Mouse (Mus musculus): ENCODE measurements around the gene Acss1. TPM values are rescaled to one million over a fixed set of nuclear protein-coding genes. Genes with fewer than 3 reads are reported as not detected.
A peak's percentile ranks its signal among the peaks of the same experiment; 100 is the strongest.

Gene Acss1
- polyA plus RNA-seq, 1 experiment, result 31.2 TPM

DNA sequence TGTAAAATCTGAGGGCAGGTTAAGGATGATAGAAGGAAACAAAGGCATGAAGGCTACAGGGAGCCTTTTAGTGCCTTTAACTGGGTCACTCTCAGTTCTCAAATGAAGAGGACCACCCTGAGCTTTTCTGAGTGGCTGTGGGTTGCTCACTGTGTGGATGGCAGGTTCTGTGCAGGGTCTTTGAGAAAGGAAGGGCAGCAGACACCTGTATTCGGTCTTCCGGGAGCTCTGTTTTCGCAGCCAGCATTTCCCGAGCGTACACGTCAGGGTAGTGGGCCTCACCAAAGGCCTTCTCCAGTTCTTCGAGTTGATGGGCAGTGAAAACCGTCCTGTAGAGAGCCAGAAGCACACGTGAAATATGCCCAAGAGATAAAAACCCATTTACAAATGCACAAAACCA is 17.1 kb upstream of the Acss1 start:
- no peak overlapping the region for H3K4me3 ChIP-seq (replicated peaks; ENCODE audit: control insufficient read depth, low read depth, low read length)
- WGBS, result 85% methylated on average over 9 of the region's 9 CpGs

GRCm38 (mm10) chr2:150684451-150684850 is 16.2 kb upstream of the Acss1 start:
- 89% methylated on average over 12 of the region's 12 CpGs for WGBS
- no peak for TF ChIP-seq POLR2A (IDR thresholded peaks at IDR 0.05; ENCODE audit: borderline replicate concordance, control insufficient read depth, low read depth, low read length)
- no peak for TF ChIP-seq CTCF (IDR thresholded peaks at IDR 0.05; ENCODE audit: control insufficient read depth, insufficient read depth, low read length)
- Histone ChIP-seq H3K27ac (ENCODE audit: control insufficient read depth, insufficient read depth, low read depth, low read length, poor library complexity) (no peak overlapping the region), H3K4me3 (replicated peaks; ENCODE audit: control insufficient read depth, low read depth, low read length) (no peak overlapping the region), H3K4me1 (ENCODE audit: control insufficient read depth, insufficient read depth, low read length) (no peaks in the 10 kb centered on the region)

More for the DNA sequence above, 17.1 kb upstream of the Acss1 start:
- TF ChIP-seq POLR2A (IDR thresholded peaks at IDR 0.05; ENCODE audit: borderline replicate concordance, control insufficient read depth, low read depth, low read length), result no peak
- no peak for TF ChIP-seq CTCF (IDR thresholded peaks at IDR 0.05; ENCODE audit: control insufficient read depth, insufficient read depth, low read length)
- no peak overlapping the region for H3K27ac ChIP-seq (ENCODE audit: control insufficient read depth, insufficient read depth, low read depth, low read length, poor library complexity)
- no peaks in the 10 kb centered on the region for H3K4me1 ChIP-seq (ENCODE audit: control insufficient read depth, insufficient read depth, low read length)

DNA sequence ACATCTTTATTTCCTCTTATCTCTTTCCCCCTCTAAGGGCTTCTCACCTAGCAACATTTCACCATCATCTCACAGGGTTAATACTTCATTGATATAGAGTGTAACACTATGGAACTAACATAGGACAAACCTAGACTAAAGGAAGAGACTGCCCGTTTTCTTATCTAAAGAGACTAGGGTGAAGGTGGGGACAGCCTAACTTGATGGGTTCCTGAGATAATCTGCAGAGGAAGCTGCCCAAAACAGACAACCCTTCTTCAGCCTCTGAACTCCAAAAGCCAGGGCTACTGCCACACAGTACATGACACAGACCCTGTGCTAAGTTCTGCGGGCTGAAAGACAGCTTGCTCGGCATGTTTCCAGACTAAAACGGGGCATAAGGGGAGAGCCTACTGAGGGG is 13.3 kb upstream of the Acss1 start:
- TF ChIP-seq POLR2A (IDR thresholded peaks at IDR 0.05; ENCODE audit: borderline replicate concordance, control insufficient read depth, low read depth, low read length) (no peak), CTCF (IDR thresholded peaks at IDR 0.05; ENCODE audit: control insufficient read depth, insufficient read depth, low read length) (no peak)
- 34% methylated on average over 4 of the region's 4 CpGs for WGBS
- no peak overlapping the region for H3K27ac ChIP-seq (ENCODE audit: control insufficient read depth, insufficient read depth, low read depth, low read length, poor library complexity)
- H3K4me3 ChIP-seq (replicated peaks; ENCODE audit: control insufficient read depth, low read depth, low read length), result no peak overlapping the region
- H3K4me1 ChIP-seq (ENCODE audit: control insufficient read depth, insufficient read depth, low read length), result no peaks in the 10 kb centered on the region

DNA sequence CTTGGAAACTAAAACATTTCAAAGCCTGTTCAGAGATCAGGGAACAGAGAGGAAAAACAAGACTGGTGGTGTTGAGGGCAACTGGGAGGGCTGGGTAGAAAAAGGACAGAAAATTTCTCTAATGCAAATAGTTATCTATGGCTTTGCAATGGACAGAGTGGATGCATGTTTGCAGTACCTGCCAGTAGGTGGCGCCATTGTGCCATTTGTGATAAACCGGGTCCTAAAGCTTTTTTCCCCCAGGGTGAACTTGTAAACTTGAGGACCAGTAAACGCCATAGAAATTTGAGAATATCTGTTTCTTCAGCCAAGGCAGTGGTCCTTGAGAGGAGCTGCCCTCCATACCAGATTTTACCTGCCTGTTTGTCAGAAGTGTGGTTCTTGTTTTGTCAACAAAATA is 10.1 kb upstream of the Acss1 start:
- TF ChIP-seq CTCF (IDR thresholded peaks at IDR 0.05; ENCODE audit: control insufficient read depth, insufficient read depth, low read length) (peak; percentile 76), POLR2A (IDR thresholded peaks at IDR 0.05; ENCODE audit: borderline replicate concordance, control insufficient read depth, low read depth, low read length) (no peak)
- H3K27ac ChIP-seq (ENCODE audit: control insufficient read depth, insufficient read depth, low read depth, low read length, poor library complexity), result no peak overlapping the region
- peaks cover 3% of the 10 kb centered on the region for H3K4me1 ChIP-seq (ENCODE audit: control insufficient read depth, insufficient read depth, low read length)
- under 1% methylated on average over 3 of the region's 3 CpGs for WGBS
- no peak overlapping the region for H3K4me3 ChIP-seq (replicated peaks; ENCODE audit: control insufficient read depth, low read depth, low read length)

DNA sequence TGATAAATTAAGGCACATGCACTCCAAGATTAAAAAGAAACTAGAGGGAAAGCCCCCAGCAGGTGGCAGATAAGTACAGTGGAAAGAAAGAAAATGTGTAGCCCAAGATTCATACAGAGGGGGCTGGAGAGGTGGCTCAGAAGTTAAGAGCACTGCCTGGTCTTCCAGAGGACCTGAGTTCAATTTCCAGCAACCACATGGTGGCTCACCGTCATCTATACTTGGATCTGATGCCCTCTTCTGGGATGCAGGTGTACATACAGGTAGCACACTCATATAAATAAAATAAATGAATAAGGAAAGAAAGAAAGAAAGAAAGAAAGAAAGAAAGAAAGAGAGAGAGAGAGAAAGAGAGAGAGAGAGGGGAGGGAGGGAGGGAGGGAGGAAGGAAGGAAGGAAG is 7.2 kb upstream of the Acss1 start:
- TF ChIP-seq CTCF (IDR thresholded peaks at IDR 0.05; ENCODE audit: control insufficient read depth, insufficient read depth, low read length), result no peak
- TF ChIP-seq POLR2A (IDR thresholded peaks at IDR 0.05; ENCODE audit: borderline replicate concordance, control insufficient read depth, low read depth, low read length), result no peak
- Histone ChIP-seq H3K4me3 (replicated peaks; ENCODE audit: control insufficient read depth, low read depth, low read length) (no peak overlapping the region), H3K4me1 (ENCODE audit: control insufficient read depth, insufficient read depth, low read length) (peaks cover 4% of the 10 kb centered on the region), H3K27ac (ENCODE audit: control insufficient read depth, insufficient read depth, low read depth, low read length, poor library complexity) (no peak overlapping the region)
- 6% methylated on average over 1 of the region's 1 CpGs for WGBS

- peaks cover 4% of the 10 kb centered on the region for H3K4me1 ChIP-seq (ENCODE audit: control insufficient read depth, insufficient read depth, low read length)
- 2% methylated on average over 2 of the region's 2 CpGs for WGBS
- no peak overlapping the region for H3K4me3 ChIP-seq (replicated peaks; ENCODE audit: control insufficient read depth, low read depth, low read length)
- H3K27ac ChIP-seq (ENCODE audit: control insufficient read depth, insufficient read depth, low read depth, low read length, poor library complexity), result peak overlapping the region; percentile 58
- no peak for TF ChIP-seq POLR2A (IDR thresholded peaks at IDR 0.05; ENCODE audit: borderline replicate concordance, control insufficient read depth, low read depth, low read length)
- TF ChIP-seq CTCF (IDR thresholded peaks at IDR 0.05; ENCODE audit: control insufficient read depth, insufficient read depth, low read length), result peak; percentile 51
These were observed 6.6 kb upstream of the Acss1 start for GRCm38 (mm10) chr2:150674900-150675299.

DNA sequence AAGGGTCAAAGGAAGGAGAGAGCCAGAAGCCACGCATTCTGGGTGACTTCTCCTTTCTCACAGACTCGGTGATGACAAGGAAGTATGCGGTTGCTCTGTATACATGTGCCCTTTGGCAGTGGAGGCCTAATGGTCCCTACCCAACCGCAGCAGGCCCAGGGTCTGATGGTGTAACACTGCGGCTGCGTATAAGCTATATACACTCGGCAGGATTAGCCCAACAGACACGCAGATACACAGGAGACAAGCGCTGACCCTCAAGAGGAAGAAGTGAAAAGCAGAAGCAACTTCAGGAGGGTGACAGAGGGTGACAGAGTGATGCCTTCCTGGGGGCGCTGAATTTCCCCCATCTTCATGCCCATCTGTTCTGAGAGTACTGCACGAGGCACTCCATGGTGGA is 5.6 kb upstream of the Acss1 start:
- no peak overlapping the region for H3K4me3 ChIP-seq (replicated peaks; ENCODE audit: control insufficient read depth, low read depth, low read length)
- peaks cover 9% of the 10 kb centered on the region for H3K4me1 ChIP-seq (ENCODE audit: control insufficient read depth, insufficient read depth, low read length)
- 7% methylated on average over 11 of the region's 11 CpGs for WGBS
- no peak for TF ChIP-seq CTCF (IDR thresholded peaks at IDR 0.05; ENCODE audit: control insufficient read depth, insufficient read depth, low read length)
- TF ChIP-seq POLR2A (IDR thresholded peaks at IDR 0.05; ENCODE audit: borderline replicate concordance, control insufficient read depth, low read depth, low read length), result no peak
- peak overlapping the region; percentile 58 for H3K27ac ChIP-seq (ENCODE audit: control insufficient read depth, insufficient read depth, low read depth, low read length, poor library complexity)

DNA sequence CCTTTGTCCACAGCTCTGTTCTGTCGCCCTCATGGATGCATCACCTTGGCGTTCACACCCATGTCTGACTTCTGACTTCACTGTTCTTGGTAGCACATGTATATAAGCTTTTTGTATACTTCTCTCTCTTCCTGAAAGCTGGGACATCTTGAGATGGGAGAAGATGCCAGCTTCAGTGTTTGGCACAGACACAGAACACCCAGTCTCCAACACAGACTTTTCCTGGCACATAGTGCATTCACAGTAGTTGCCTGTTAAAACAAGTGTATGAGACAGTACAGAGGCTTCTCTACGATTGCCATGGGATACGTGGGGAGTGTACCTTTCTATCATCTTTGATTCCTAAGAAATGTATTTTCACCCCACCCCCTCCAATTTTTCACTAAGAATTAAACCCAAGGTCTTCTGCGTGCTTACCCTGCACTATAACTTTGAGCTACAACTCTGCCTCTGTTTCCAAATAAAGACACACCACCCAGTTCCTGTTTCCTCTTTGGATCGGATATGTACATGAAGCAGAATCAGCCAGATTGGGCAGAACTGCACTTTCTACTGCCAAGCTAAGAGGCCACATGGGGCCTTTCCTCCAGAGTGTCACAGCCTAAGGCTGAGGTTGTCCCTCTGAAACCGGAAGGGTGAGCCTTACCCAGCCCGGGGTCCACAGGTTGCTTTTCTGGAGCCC is 3.5 kb upstream of the Acss1 start:
- TF ChIP-seq POLR2A (IDR thresholded peaks at IDR 0.05; ENCODE audit: borderline replicate concordance, control insufficient read depth, low read depth, low read length) (no peak), CTCF (IDR thresholded peaks at IDR 0.05; ENCODE audit: control insufficient read depth, insufficient read depth, low read length) (no peak)
- WGBS, result 48% methylated on average over 8 of the region's 8 CpGs
- H3K27ac ChIP-seq (ENCODE audit: control insufficient read depth, insufficient read depth, low read depth, low read length, poor library complexity), result no peak overlapping the region
- H3K4me1 ChIP-seq (ENCODE audit: control insufficient read depth, insufficient read depth, low read length), result peaks cover 9% of the 10 kb centered on the region
- no peak overlapping the region for H3K4me3 ChIP-seq (replicated peaks; ENCODE audit: control insufficient read depth, low read depth, low read length)

GRCm38 (mm10) chr2:150670926-150671325 is 2.6 kb upstream of the Acss1 start:
- Histone ChIP-seq H3K4me3 (replicated peaks; ENCODE audit: control insufficient read depth, low read depth, low read length) (no peak overlapping the region), H3K27ac (ENCODE audit: control insufficient read depth, insufficient read depth, low read depth, low read length, poor library complexity) (no peak overlapping the region), H3K4me1 (ENCODE audit: control insufficient read depth, insufficient read depth, low read length) (peaks cover 9% of the 10 kb centered on the region)
- no peak for TF ChIP-seq POLR2A (IDR thresholded peaks at IDR 0.05; ENCODE audit: borderline replicate concordance, control insufficient read depth, low read depth, low read length)
- TF ChIP-seq CTCF (IDR thresholded peaks at IDR 0.05; ENCODE audit: control insufficient read depth, insufficient read depth, low read length), result no peak
- WGBS, result 89% methylated on average over 1 of the region's 1 CpGs
